Mouse (Mus musculus): ENCODE data around the gene Sept11. TPM values are rescaled to one million over a fixed set of nuclear protein-coding genes. Genes with fewer than 3 reads are reported as not detected.
A peak's percentile ranks its signal among the peaks of the same experiment; 100 is the strongest.

The Sept11 gene
- total RNA-seq, 2 experiments from 2014 or later: 107 to 115 TPM

DNA sequence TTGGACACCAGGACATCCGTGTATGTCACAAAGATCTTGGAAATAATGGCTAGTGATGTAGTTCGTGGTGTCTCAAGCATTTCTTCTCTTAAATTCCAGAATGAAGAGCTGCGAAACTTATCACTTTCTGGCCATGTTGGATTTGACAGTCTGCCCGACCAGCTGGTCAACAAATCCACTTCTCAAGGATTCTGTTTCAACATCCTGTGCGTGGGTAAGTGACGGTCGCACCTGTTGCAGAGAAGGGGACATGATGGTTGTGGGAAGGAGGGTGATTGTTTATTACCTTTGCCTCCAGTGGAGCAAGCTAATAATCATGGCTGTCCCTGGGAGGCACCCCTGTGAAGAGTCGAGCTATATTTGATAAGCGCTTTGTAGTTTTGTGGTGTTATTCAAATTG lies 46.1 kb downstream of the Sept11 start:
- Histone ChIP-seq H3K27ac (no peak overlapping the region), H3K4me3 (no peak overlapping the region)
- TF ChIP-seq CTCF (conservative IDR thresholded peaks at IDR 0.05): no peak
- no peak for DNase-seq (ENCODE audit: low spot score in 2 of 2)

DNA sequence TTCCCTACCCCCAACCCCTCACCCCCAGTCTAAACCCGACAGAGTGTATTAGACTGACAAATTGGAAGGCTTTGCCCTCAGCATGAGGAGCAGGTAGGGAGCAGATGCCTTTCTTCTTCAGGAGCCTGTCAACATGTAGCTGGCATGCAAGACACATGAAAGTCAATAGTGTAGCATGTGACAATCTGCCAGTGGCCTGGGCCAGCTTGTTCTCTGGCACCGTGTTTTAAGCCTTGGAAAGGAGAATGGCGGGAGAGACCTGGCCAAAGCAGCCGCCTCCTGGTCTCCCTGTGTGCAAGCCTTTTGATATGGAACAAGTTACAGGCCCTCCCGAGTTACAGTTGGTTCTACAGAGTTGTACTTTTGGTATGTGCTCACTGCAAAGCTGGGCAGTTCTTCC lies 47.5 kb downstream of the Sept11 start:
- DNase-seq (ENCODE audit: low spot score in 2 of 2): no peak
- H3K27ac ChIP-seq: no peak overlapping the region
- H3K4me3 ChIP-seq: no peak overlapping the region
- TF ChIP-seq CTCF (conservative IDR thresholded peaks at IDR 0.05): no peak

DNA sequence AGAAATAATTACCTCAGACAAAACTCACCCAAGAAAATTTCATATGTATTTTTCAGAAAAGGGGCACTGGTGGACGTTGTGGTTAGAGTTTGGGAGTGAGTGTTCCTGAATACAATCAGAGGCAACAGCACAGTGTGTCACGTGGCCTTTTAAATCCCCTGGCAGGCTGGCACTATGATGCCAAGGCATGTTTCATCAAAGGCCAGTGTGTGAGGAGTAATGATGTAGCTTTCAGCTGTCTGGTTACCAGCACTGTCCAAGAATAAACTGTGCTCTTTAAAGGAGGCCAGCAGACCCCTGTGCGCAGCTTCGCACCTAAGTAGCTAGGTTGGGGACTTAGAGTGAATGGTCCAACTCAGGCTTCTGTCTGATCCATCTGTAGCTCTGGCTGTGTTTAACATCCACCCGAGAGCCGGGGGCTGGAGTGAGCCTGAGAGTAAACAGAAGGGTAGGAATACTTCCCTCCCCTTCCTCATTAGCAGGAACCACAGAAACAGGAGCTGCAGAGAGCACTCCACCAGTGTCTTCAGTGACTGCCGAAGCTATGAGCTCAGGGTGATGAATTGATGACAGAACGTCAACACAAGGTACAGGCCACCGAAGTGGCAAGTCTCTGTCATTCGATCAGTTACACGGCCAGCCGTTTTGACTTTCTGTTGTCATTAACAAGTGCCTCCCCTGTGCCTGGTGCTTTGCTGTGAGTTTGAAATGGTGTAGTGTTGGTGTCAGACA lies 50.3 kb downstream of the Sept11 start:
- H3K4me3 ChIP-seq: no peak overlapping the region
- TF ChIP-seq CTCF (conservative IDR thresholded peaks at IDR 0.05): no peak
- DNase-seq (ENCODE audit: low spot score in 2 of 2): no peak
- H3K27ac ChIP-seq: no peak overlapping the region

GRCm38 (mm10) chr5:93144874-93145273 lies 51.6 kb downstream of the Sept11 start:
- Histone ChIP-seq H3K27ac (no peak overlapping the region), H3K4me3 (no peak overlapping the region)
- TF ChIP-seq CTCF (conservative IDR thresholded peaks at IDR 0.05): no peak
- DNase-seq (ENCODE audit: low spot score in 2 of 2): no peak

DNA sequence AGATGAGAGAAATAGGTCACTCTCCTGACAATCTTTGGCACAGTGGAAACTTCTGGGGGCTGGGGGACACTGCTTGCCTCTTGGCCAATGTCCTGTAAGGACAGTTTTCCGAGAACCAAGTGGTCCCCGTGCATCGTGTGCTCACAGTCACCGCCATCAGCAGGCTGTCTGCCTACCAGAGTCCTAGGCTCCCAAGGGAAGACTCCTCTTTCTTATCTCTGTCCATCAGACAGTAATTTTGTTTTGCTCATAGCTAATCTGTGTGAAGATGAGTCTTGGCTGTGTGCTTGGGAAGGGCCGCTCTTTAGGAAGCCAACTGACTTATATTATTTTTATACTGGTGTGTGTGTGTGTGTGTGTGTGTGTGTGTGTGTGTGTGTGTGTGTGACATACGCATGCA lies 52.3 kb downstream of the Sept11 start:
- DNase-seq (ENCODE audit: low spot score in 2 of 2): no peak
- H3K27ac ChIP-seq: no peak overlapping the region
- no peak for TF ChIP-seq CTCF (conservative IDR thresholded peaks at IDR 0.05)
- H3K4me3 ChIP-seq: no peak overlapping the region

GRCm38 (mm10) chr5:93149969-93150777 lies 56.9 kb downstream of the Sept11 start:
- Histone ChIP-seq H3K27ac (no peak overlapping the region), H3K4me3 (no peak overlapping the region)
- TF ChIP-seq CTCF (conservative IDR thresholded peaks at IDR 0.05): no peak
- no peak for DNase-seq (ENCODE audit: low spot score in 2 of 2)

DNA sequence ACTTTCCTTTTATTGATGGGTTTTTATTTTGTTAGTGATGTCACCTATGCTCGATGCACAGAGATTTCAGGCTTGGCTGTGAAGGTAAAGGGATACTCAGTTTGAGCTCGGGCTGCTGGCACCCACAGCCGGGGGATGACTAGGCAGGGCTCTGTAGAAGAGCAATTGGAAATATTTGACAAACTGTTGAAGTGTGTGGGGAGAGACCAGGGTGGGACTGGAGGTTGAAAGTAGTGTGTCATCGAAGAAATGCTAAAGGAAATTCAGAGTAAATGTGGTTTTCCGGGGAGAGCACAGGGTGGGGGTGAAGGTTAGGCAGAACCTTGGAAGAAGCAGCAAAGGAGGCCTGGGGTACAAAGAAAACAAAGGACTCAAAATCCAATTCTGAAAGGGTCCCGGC lies 58.7 kb downstream of the Sept11 start:
- Histone ChIP-seq H3K4me3 (no peak overlapping the region), H3K27ac (no peak overlapping the region)
- no peak for TF ChIP-seq CTCF (conservative IDR thresholded peaks at IDR 0.05)
- no peak for DNase-seq (ENCODE audit: low spot score in 2 of 2)

- DNase-seq (ENCODE audit: low spot score in 2 of 2): no peak
- no peak overlapping the region for H3K4me3 ChIP-seq
- TF ChIP-seq CTCF (conservative IDR thresholded peaks at IDR 0.05): no peak
- 0 out of 2 replicates have a peak overlapping the region, but pooled peaks have one; percentile 2 for H3K27ac ChIP-seq
Observed at GRCm38 (mm10) chr5:93152451-93152850, 59.2 kb downstream of the Sept11 start.

DNA sequence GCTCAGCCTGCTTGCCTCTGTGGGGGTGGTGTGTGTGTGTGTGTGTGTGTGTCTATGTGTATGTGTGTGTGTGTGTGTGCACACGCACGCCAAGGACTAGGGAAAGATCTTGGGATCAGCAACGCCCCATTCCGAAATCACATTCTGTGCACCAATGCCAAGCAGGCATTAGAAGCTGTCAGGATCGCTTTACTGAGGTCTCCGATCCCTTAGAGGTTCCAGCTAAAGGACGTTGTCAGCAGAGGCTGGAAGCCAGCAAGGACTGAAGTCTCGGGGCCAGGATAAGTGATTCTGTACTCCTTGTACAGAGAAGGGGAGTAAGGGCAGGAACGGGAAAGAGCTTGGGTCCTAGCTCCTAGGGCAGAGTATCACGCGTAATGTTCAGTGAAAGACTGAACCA lies 61.2 kb downstream of the Sept11 start:
- Histone ChIP-seq H3K4me3 (no peak overlapping the region), H3K27ac (no peak overlapping the region)
- DNase-seq (ENCODE audit: low spot score in 2 of 2): no peak
- no peak for TF ChIP-seq CTCF (conservative IDR thresholded peaks at IDR 0.05)

- no peak overlapping the region for H3K27ac ChIP-seq
- no peak overlapping the region for H3K4me3 ChIP-seq
- TF ChIP-seq CTCF (conservative IDR thresholded peaks at IDR 0.05): peak; percentile 77
- peak; percentile 27 to 67 for DNase-seq (ENCODE audit: low spot score in 2 of 2)
Observed at GRCm38 (mm10) chr5:93163541-93163940, 70.3 kb downstream of the Sept11 start.

DNA sequence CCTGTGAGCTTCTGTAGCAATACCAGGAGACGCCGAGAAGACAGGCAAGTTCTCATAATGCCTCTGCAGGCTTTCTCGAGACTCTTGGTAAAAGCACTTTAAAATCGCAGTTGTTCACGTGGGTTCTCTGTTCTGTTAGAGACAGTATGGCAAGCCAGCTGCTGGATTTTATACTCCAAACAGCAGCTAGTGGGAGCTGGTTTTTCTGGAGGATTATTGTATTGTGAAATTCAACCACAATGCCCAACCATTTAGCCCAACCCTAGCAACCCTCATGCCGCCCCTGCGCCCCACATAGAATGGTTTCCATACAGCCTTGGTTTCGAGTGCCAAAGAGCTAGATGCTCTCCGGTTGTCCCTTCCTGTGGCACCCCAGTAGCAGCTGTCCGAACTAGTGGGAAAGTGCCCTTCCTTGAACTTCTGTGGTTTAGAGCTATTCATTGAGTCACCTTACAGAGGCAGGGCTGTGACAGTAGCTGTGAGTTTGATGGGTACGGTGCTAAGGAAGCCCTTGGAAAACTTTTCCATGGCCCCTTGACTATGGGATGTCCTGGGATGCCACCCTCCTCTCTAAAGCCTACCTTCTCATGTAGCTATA lies 74.8 kb downstream of the Sept11 start:
- no peak overlapping the region for H3K4me3 ChIP-seq
- no peak overlapping the region for H3K27ac ChIP-seq
- TF ChIP-seq CTCF (conservative IDR thresholded peaks at IDR 0.05): peak; percentile 60
- no peak for DNase-seq (ENCODE audit: low spot score in 2 of 2)

DNA sequence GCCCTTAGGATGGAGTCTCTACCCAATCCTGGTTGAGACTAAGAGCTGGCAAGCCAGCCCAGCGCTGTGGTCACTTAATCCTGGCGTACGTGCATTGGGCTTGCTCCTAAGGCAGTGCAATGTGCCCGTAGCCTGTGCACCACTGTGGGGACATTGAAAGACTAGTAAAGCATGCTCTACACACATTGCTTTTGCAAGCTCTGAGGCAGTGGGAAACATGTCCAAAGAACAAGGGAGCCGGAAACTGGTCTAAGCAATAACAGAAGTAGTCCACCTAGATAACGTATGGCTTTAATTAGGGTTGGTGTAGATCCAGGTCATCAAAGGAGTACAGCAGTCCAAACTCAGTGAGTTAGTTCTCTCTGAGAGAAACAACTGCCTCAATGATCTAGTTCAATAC lies 75.4 kb downstream of the Sept11 start:
- Histone ChIP-seq H3K27ac (no peak overlapping the region), H3K4me3 (no peak overlapping the region)
- no peak for TF ChIP-seq CTCF (conservative IDR thresholded peaks at IDR 0.05)
- DNase-seq (ENCODE audit: low spot score in 2 of 2): no peak

GRCm38 (mm10) chr5:93171420-93171819 lies 78.2 kb downstream of the Sept11 start:
- Histone ChIP-seq H3K27ac (no peak overlapping the region), H3K4me3 (no peak overlapping the region)
- DNase-seq (ENCODE audit: low spot score in 2 of 2): no peak
- TF ChIP-seq CTCF (conservative IDR thresholded peaks at IDR 0.05): no peak
